Mouse (Mus musculus): ENCODE results near the gene Zfand6. TPM values are rescaled to one million over a fixed set of nuclear protein-coding genes. Genes with fewer than 3 reads are reported as not detected.
A peak's percentile ranks its signal among the peaks of the same experiment; 100 is the strongest.

Gene Zfand6
- polyA plus RNA-seq, 1 experiment = not detected

DNA sequence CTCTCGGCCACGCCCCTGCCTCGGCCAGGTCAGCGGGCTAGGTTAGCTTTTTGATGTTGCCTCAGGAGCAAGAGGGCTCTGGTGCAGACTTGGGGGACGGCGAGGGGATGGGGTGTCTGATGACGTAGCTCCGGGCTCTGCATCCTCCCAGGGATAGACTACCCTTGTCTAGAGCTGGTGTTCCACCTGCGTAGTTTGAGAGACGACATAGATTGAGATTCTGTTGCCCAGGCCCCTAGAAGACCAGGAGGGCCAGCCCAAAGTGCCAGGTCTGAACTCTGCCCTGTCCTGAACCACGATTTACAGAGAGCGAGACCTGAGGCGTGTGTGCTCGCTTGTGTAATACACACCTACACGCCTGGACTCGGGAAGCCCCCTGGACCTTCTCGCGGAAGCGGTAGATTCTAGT is 346 bp upstream of the Zfand6 start:
- WGBS = 3% methylated on average over 19 of the region's 19 CpGs
- Histone ChIP-seq H3K27ac (ENCODE audit: insufficient read depth, low read depth, low read length) (no peak overlapping the region), H3K4me3 (ENCODE audit: insufficient read depth, low read depth, low read length) (peak overlapping the region; percentile 80), H3K4me1 (ENCODE audit: control insufficient read depth, insufficient read depth, low read length) (peaks cover 3% of the 10 kb centered on the region)
- TF ChIP-seq CTCF (IDR thresholded peaks at IDR 0.05; ENCODE audit: insufficient read depth, low read depth, low read length) (no peak), POLR2A (IDR thresholded peaks at IDR 0.05; ENCODE audit: insufficient read depth, low read depth, low read length) (0 out of 2 replicates have a peak, but pooled peaks have one; percentile 34)

DNA sequence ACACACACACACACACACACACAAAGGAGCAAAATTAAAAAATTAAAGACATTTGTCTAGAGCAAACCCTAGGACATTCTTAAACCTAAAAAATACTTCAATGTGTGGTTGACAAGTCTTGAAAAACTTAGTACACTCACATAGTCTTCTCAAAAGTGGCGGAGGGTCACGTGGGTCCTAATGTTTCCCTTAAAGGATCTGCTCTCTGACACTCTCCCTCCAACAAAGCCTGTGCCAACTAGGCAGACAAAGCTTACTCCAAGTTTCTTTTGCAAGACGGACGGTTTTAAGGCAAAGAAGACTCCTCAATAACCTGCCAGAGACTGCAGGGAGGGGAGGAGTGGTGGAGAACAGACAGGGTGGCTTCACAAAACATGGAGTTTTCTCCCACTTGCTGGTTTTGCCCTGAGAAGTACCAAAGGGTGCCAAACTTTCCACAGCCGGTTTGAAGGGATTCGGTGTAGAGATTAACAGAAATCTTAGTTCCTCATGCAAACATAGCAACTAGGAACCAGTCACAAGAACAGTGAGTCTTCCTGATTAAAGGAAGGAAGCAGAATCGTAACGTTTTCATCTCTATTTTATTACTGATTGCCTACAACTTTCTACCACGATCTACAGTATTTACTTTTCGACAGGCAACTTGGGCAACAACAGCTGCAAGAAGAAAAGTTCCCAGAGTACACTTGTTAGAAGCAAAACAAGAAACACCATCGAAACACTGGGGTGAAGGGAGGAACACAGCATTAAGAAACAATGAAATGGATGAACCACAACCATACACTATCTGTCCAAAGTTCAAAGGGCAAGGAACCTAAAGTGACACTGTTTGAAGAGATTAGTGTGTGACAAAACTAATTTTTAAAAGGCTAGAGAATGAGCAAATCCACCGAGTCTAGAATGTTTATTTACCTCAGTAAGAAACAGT is 1.8 kb downstream of the Zfand6 start:
- peaks cover 3% of the 10 kb centered on the region for H3K4me1 ChIP-seq (ENCODE audit: control insufficient read depth, insufficient read depth, low read length)
- no peak for TF ChIP-seq CTCF (IDR thresholded peaks at IDR 0.05; ENCODE audit: insufficient read depth, low read depth, low read length)
- no peak for TF ChIP-seq POLR2A (IDR thresholded peaks at IDR 0.05; ENCODE audit: insufficient read depth, low read depth, low read length)
- 38% methylated on average over 12 of the region's 12 CpGs for WGBS
- H3K4me3 ChIP-seq (ENCODE audit: insufficient read depth, low read depth, low read length) = no peak overlapping the region
- no peak overlapping the region for H3K27ac ChIP-seq (ENCODE audit: insufficient read depth, low read depth, low read length)

- Histone ChIP-seq H3K4me3 (ENCODE audit: insufficient read depth, low read depth, low read length) (no peak overlapping the region), H3K4me1 (ENCODE audit: control insufficient read depth, insufficient read depth, low read length) (peaks cover 3% of the 10 kb centered on the region), H3K27ac (ENCODE audit: insufficient read depth, low read depth, low read length) (no peak overlapping the region)
- TF ChIP-seq CTCF (IDR thresholded peaks at IDR 0.05; ENCODE audit: insufficient read depth, low read depth, low read length) = no peak
- no peak for TF ChIP-seq POLR2A (IDR thresholded peaks at IDR 0.05; ENCODE audit: insufficient read depth, low read depth, low read length)
- 84% methylated on average over 2 of the region's 2 CpGs for WGBS
These were observed 3.4 kb downstream of the Zfand6 start for GRCm38 (mm10) chr7:84686380-84686779.

- Histone ChIP-seq H3K4me3 (ENCODE audit: insufficient read depth, low read depth, low read length) (no peak overlapping the region), H3K27ac (ENCODE audit: insufficient read depth, low read depth, low read length) (no peak overlapping the region), H3K4me1 (ENCODE audit: control insufficient read depth, insufficient read depth, low read length) (no peaks in the 10 kb centered on the region)
- no peak for TF ChIP-seq POLR2A (IDR thresholded peaks at IDR 0.05; ENCODE audit: insufficient read depth, low read depth, low read length)
- TF ChIP-seq CTCF (IDR thresholded peaks at IDR 0.05; ENCODE audit: insufficient read depth, low read depth, low read length) = no peak
- 96% methylated on average over 1 of the region's 1 CpGs for WGBS
These were observed 5.1 kb downstream of the Zfand6 start for GRCm38 (mm10) chr7:84684675-84685074.

DNA sequence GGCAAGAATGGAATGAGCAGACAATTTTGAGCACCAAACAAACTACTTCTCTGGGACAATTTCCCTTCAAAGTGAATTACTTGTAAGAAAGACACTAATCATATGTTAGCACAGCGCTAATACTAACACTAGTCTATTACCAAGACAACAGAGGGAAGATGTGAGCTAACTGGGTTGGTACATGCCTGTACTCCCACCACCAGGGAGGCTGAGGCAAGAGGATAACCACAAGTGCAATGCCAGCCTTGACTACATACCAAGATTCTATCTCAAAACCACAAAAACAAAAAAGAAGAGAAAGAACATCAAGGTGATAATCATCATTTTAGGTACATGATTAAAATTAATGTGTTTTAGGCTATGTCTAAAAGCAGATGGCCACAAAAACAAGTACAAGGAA is 8.2 kb downstream of the Zfand6 start:
- TF ChIP-seq POLR2A (IDR thresholded peaks at IDR 0.05; ENCODE audit: insufficient read depth, low read depth, low read length) (no peak), CTCF (IDR thresholded peaks at IDR 0.05; ENCODE audit: insufficient read depth, low read depth, low read length) (no peak)
- Histone ChIP-seq H3K4me3 (ENCODE audit: insufficient read depth, low read depth, low read length) (no peak overlapping the region), H3K27ac (ENCODE audit: insufficient read depth, low read depth, low read length) (no peak overlapping the region), H3K4me1 (ENCODE audit: control insufficient read depth, insufficient read depth, low read length) (no peaks in the 10 kb centered on the region)
- 41% methylated on average over 1 of the region's 1 CpGs for WGBS

GRCm38 (mm10) chr7:84680931-84681330 is 8.8 kb downstream of the Zfand6 start:
- H3K4me3 ChIP-seq (ENCODE audit: insufficient read depth, low read depth, low read length) = no peak overlapping the region
- no peaks in the 10 kb centered on the region for H3K4me1 ChIP-seq (ENCODE audit: control insufficient read depth, insufficient read depth, low read length)
- H3K27ac ChIP-seq (ENCODE audit: insufficient read depth, low read depth, low read length) = no peak overlapping the region; the same call in 1 of the 2 replicates
- TF ChIP-seq POLR2A (IDR thresholded peaks at IDR 0.05; ENCODE audit: insufficient read depth, low read depth, low read length) (no peak), CTCF (IDR thresholded peaks at IDR 0.05; ENCODE audit: insufficient read depth, low read depth, low read length) (no peak)

GRCm38 (mm10) chr7:84680092-84680491 is 9.7 kb downstream of the Zfand6 start:
- Histone ChIP-seq H3K27ac (ENCODE audit: insufficient read depth, low read depth, low read length) (no peak overlapping the region), H3K4me3 (ENCODE audit: insufficient read depth, low read depth, low read length) (no peak overlapping the region), H3K4me1 (ENCODE audit: control insufficient read depth, insufficient read depth, low read length) (no peaks in the 10 kb centered on the region)
- 47% methylated on average over 2 of the region's 2 CpGs for WGBS
- TF ChIP-seq CTCF (IDR thresholded peaks at IDR 0.05; ENCODE audit: insufficient read depth, low read depth, low read length) (no peak), POLR2A (IDR thresholded peaks at IDR 0.05; ENCODE audit: insufficient read depth, low read depth, low read length) (no peak)

- no peak overlapping the region for H3K4me3 ChIP-seq (ENCODE audit: insufficient read depth, low read depth, low read length)
- H3K27ac ChIP-seq (ENCODE audit: insufficient read depth, low read depth, low read length) = no peak overlapping the region
- H3K4me1 ChIP-seq (ENCODE audit: control insufficient read depth, insufficient read depth, low read length) = no peaks in the 10 kb centered on the region
- TF ChIP-seq CTCF (IDR thresholded peaks at IDR 0.05; ENCODE audit: insufficient read depth, low read depth, low read length) = no peak
- TF ChIP-seq POLR2A (IDR thresholded peaks at IDR 0.05; ENCODE audit: insufficient read depth, low read depth, low read length) = no peak
- 2% methylated on average over 4 of the region's 4 CpGs for WGBS
These were observed 10.5 kb downstream of the Zfand6 start for GRCm38 (mm10) chr7:84679264-84679663.

GRCm38 (mm10) chr7:84673103-84673502 is 16.7 kb downstream of the Zfand6 start:
- Histone ChIP-seq H3K27ac (ENCODE audit: insufficient read depth, low read depth, low read length) (no peak overlapping the region), H3K4me1 (ENCODE audit: control insufficient read depth, insufficient read depth, low read length) (no peaks in the 10 kb centered on the region), H3K4me3 (ENCODE audit: insufficient read depth, low read depth, low read length) (no peak overlapping the region)
- WGBS = 59% methylated on average over 1 of the region's 1 CpGs
- TF ChIP-seq CTCF (IDR thresholded peaks at IDR 0.05; ENCODE audit: insufficient read depth, low read depth, low read length) (no peak), POLR2A (IDR thresholded peaks at IDR 0.05; ENCODE audit: insufficient read depth, low read depth, low read length) (no peak)
